Mouse (Mus musculus) cortical plate, adult 2 months (tissue): ENCODE data around the gene Myo9b. TPM values are rescaled to one million over a fixed set of nuclear protein-coding genes. Genes with fewer than 3 reads are reported as not detected.

Experiments
- H3K27ac ChIP-seq: fragments of 200-500 bp; 2 replicates; pipeline ENCODE4 v1.5.1; 2012; ENCODE audit warnings: low read length, control low read depth, inconsistent platforms; ENCODE audit not compliant: insufficient read depth
- H3K4me1 ChIP-seq: fragments of 200-500 bp; 2 replicates; pipeline ENCODE4 v1.6.1; 2011; ENCODE audit warnings: low read length; ENCODE audit not compliant: control insufficient read depth, insufficient read depth
- H3K4me3 ChIP-seq: fragments of 200-500 bp; 2 replicates; pipeline ENCODE4 v1.5.1; 2011; ENCODE audit warnings: mild to moderate bottlenecking, low read length, control low read depth; ENCODE audit not compliant: insufficient read depth
- CTCF ChIP-seq: fragments of 200-500 bp; IDR thresholded peaks from 2 replicates; pipeline ENCODE4 v1.5.1; 2011; ENCODE audit warnings: mild to moderate bottlenecking, control low read depth, low read length; ENCODE audit not compliant: insufficient read depth; ENCODE audit errors: extremely low read depth
- POLR2A ChIP-seq: fragments of 200-500 bp; IDR thresholded peaks from 2 replicates; pipeline ENCODE4 v1.6.1; 2011; ENCODE audit warnings: mild to moderate bottlenecking, low read length, control low read depth; ENCODE audit not compliant: insufficient read depth; ENCODE audit errors: extremely low read depth
- polyA plus RNA-seq: library from polyadenylated mRNA; depleted of rRNA; stranded (reverse); fragments of >200 nt; gene quantifications from 2 replicates; pipeline ENCODE4 v1.2.3, GENCODE M21; 2012

Myo9b gene
- polyA plus RNA-seq, 1 experiment: 28.5 TPM

GRCm38 (mm10) chr8:71373000-71373399 is 100.5 kb downstream of the Myo9b start:
- H3K4me1 ChIP-seq: 0 out of 2 replicates have a peak, but pooled peaks cover 2% of the 10 kb centered on the region
- H3K27ac ChIP-seq: no peak overlapping the region
- no peak overlapping the region for H3K4me3 ChIP-seq
- TF ChIP-seq CTCF: no peak
- no peak for TF ChIP-seq POLR2A

GRCm38 (mm10) chr8:71374616-71375206 is 102.2 kb downstream of the Myo9b start:
- H3K4me3 ChIP-seq: no peak overlapping the region
- TF ChIP-seq CTCF (no peak), POLR2A (no peak)
- no peak overlapping the region for H3K27ac ChIP-seq
- H3K4me1 ChIP-seq: 0 out of 2 replicates have a peak, but pooled peaks cover 2% of the 10 kb centered on the region

- 0 out of 2 replicates have a peak overlapping the region, but pooled peaks have one; percentile 25 for H3K4me3 ChIP-seq
- H3K4me1 ChIP-seq: 0 out of 2 replicates have a peak, but pooled peaks cover 2% of the 10 kb centered on the region
- H3K27ac ChIP-seq: peak overlapping the region; percentile 47; the same call in 1 of the 2 replicates
- TF ChIP-seq POLR2A (no peak; the same call in 1 of the 2 replicates), CTCF (no peak)
Measured at GRCm38 (mm10) chr8:71375581-71376422, 103.3 kb downstream of the Myo9b start.

- TF ChIP-seq CTCF: no peak
- no peak for TF ChIP-seq POLR2A
- 0 out of 2 replicates have a peak overlapping the region, but pooled peaks have one; percentile 25 for H3K4me3 ChIP-seq
- H3K4me1 ChIP-seq: 0 out of 2 replicates have a peak, but pooled peaks cover 2% of the 10 kb centered on the region
- H3K27ac ChIP-seq: no peak overlapping the region
Measured at GRCm38 (mm10) chr8:71376423-71377030, 104.0 kb downstream of the Myo9b start.

- no peak overlapping the region for H3K27ac ChIP-seq
- TF ChIP-seq CTCF (no peak), POLR2A (no peak)
Measured at GRCm38 (mm10) chr8:71379008-71379407, 106.5 kb downstream of the Myo9b start.

GRCm38 (mm10) chr8:71379512-71380075 is 107.1 kb downstream of the Myo9b start:
- Histone ChIP-seq H3K27ac (no peak overlapping the region), H3K4me3 (peak overlapping the region; percentile 76; the same call in 1 of the 2 replicates), H3K4me1 (0 out of 2 replicates have a peak, but pooled peaks cover 2% of the 10 kb centered on the region)
- TF ChIP-seq POLR2A (no peak), CTCF (no peak)

More at GRCm38 (mm10) chr8:71379008-71379407, 106.5 kb downstream of the Myo9b start:
- H3K4me3 ChIP-seq: no peak overlapping the region
- 0 out of 2 replicates have a peak, but pooled peaks cover 2% of the 10 kb centered on the region for H3K4me1 ChIP-seq

GRCm38 (mm10) chr8:71380178-71381171 is 108.0 kb downstream of the Myo9b start:
- 0 out of 2 replicates have a peak, but pooled peaks cover 2% of the 10 kb centered on the region for H3K4me1 ChIP-seq

GRCm38 (mm10) chr8:71381421-71381970 is 109.0 kb downstream of the Myo9b start, which contains the start of gene Nr2f6:
Gene Nr2f6 (minus strand): TSS chr8:71381960.
- Histone ChIP-seq H3K4me1 (no peaks in the 10 kb centered on the region), H3K27ac (peak within 1 kb of the TSS; percentile 92)
- no peak for TF ChIP-seq CTCF
- no peak for TF ChIP-seq POLR2A

More at GRCm38 (mm10) chr8:71380178-71381171, 108.0 kb downstream of the Myo9b start:
- H3K27ac ChIP-seq: no peak overlapping the region
- peak overlapping the region; percentile 76 for H3K4me3 ChIP-seq
- TF ChIP-seq CTCF: no peak

More at GRCm38 (mm10) chr8:71381421-71381970, 109.0 kb downstream of the Myo9b start, which contains the start of gene Nr2f6:
- peak within 1 kb of the TSS; percentile 76 for H3K4me3 ChIP-seq
